Mouse (Mus musculus) ovary, postnatal 14 days (tissue): ENCODE results near the gene Taar7a.

Experiments used
- DNase-seq: peaks from one replicate; pipeline ENCODE4 v3.0.0; 2022; ENCODE audit warnings: low spot score

The Taar7a gene

DNA sequence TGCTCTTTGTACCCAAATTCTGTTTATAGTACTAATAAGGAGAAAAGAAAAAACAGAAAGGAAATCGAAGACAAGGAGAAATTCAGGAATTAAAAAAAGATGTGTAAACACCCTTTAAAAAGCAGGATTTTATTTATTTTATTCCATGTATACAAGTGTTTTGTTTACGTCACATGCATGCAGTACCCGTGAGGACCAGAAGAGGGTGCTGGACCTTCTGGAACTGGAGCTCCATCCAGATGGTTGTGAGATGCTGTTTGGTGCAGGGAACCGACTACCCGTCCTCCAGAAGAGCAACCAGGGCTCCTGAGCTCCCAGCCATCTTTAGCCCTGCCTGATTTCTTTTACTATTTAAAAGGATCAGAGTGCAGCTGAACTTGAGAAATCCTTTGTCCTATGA lies 50.8 kb downstream of the Taar7a start:
- no peak for DNase-seq
